Mouse (Mus musculus): ENCODE measurements at regions not wholly inside any gene's neighbourhood (a gene's known extent, or its start where the extent isn't known, plus 50 kb on each side); places are given as distances from the start of the nearest gene placed in this dataset.

DNA sequence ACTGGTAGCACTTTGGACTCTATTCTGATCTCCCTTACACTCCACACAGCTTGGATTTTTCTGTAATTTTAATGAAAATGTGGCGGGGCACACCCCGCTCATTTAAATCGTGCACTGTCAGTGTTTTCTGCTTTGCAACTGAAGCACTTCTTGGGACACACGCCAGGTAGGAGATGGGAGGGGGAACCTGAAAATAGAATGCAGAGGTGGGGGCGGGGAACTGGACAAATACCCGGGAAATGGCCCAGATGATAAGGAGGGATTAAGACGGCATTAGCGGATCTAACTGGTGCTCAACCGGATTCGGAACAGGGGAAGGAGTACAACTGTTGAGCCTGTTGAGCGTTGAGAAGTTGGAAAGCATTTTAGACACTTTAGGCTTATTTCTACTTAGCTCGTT is 125.5 kb upstream of the Adgrl2 start:
- Histone ChIP-seq H3K4me2 (replicated peaks) (no peak overlapping the region), H3K4me3 (no peak overlapping the region), H3K4me1 (peaks cover 43% of the 10 kb centered on the region), H3K36me3 (no peaks in the 10 kb centered on the region), H3K9ac (no peak overlapping the region), H3K27ac (no peak overlapping the region), H3K27me3 (peaks cover 3% of the 10 kb centered on the region; the same call in 1 of the 2 replicates), H3K9me3 (no peaks in the 10 kb centered on the region)
- no peak for ATAC-seq (ENCODE audit: low FRiP score, low read depth)
- WGBS = 79% methylated on average over 12 of the region's 12 CpGs

DNA sequence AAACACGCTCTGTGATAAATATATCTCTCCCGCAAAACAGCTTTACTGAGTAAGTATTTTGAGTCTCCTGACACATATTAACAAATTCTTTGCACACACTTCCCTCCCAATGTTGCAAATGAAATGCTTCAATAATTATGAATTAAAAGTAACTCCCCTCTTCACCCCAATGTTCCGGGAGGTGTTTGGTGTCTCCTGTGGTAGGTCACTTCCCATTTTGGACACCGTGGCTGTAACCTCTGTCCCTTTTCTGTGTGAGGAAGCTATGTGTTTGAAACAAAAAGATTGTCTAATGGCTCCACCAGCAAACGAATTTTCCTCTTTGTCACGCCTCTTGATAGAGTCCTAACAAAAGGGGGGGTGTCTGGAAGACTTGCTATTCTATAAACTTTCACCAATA is 122.5 kb upstream of the Adgrl2 start:
- no peaks in the 10 kb centered on the region for H3K36me3 ChIP-seq
- H3K27ac ChIP-seq = no peak overlapping the region
- peaks cover 3% of the 10 kb centered on the region; the same call in 1 of the 2 replicates for H3K27me3 ChIP-seq
- WGBS = 74% methylated on average over 6 of the region's 6 CpGs
- H3K4me3 ChIP-seq = no peak overlapping the region
- no peaks in the 10 kb centered on the region for H3K9me3 ChIP-seq
- no peak overlapping the region for H3K9ac ChIP-seq
- H3K4me1 ChIP-seq = peaks cover 49% of the 10 kb centered on the region
- no peak for ATAC-seq (ENCODE audit: low FRiP score, low read depth)
- no peak overlapping the region for H3K4me2 ChIP-seq (replicated peaks)

DNA sequence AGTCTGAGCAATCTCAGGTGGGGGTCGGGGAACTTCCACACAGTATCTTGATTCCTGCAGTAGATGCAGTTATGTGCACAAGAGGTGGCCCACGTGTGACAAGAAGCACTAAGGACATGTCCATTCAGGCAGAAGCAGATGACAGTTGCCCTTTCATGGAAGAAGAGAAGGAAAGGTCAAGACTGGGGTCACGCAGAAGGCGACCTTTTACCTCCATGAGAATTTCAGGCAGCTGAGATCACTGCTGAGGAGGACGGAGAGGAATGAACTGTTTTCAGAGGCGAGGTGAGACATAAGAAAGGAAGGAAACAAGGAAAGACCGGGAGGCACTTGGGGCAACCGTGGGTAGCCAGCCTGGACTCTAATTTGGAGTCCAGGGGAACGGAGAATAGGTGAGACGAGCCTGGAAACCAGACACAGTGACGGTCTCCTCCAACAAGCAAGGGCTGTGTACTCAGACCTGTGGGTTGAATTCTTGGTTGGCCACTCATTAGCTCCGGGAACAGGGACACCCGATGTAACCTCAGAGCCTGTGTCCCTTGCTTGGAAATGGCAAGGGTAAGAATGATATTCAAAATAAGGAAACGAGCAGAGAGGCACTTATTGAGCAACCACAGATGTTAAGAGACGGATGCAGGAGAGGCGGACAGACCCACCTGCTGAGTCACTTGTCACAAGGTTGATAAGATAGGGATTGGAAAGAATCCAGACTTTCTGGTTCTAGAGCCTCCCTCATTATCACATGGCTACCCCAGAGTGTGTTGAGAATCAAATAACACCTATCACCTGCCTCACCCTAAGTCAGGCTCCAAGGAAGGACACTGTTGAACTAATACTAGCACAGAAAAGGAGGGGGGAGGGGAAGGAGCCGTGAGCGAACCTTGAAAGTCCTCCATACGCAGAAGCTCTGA is 121.4 kb upstream of the Adgrl2 start:
- Histone ChIP-seq H3K27ac (no peak overlapping the region), H3K27me3 (peaks cover 3% of the 10 kb centered on the region; the same call in 1 of the 2 replicates), H3K9me3 (no peaks in the 10 kb centered on the region), H3K36me3 (no peaks in the 10 kb centered on the region), H3K4me3 (no peak overlapping the region), H3K4me2 (replicated peaks) (no peak overlapping the region), H3K4me1 (peaks cover 38% of the 10 kb centered on the region), H3K9ac (no peak overlapping the region)
- 48% methylated on average over 19 of the region's 19 CpGs for WGBS
- ATAC-seq (ENCODE audit: low FRiP score, low read depth) = no peak

GRCm38 (mm10) chr3:149110831-149111230 is 120.5 kb upstream of the Adgrl2 start:
- H3K4me2 ChIP-seq (replicated peaks) = no peak overlapping the region
- ATAC-seq (ENCODE audit: low FRiP score, low read depth) = no peak
- H3K27me3 ChIP-seq = peaks cover 3% of the 10 kb centered on the region; the same call in 1 of the 2 replicates
- no peaks in the 10 kb centered on the region for H3K9me3 ChIP-seq
- H3K4me3 ChIP-seq = no peak overlapping the region
- no peak overlapping the region for H3K9ac ChIP-seq
- H3K4me1 ChIP-seq = peaks cover 29% of the 10 kb centered on the region
- WGBS = 42% methylated on average over 9 of the region's 9 CpGs
- no peak overlapping the region for H3K27ac ChIP-seq
- no peaks in the 10 kb centered on the region for H3K36me3 ChIP-seq

DNA sequence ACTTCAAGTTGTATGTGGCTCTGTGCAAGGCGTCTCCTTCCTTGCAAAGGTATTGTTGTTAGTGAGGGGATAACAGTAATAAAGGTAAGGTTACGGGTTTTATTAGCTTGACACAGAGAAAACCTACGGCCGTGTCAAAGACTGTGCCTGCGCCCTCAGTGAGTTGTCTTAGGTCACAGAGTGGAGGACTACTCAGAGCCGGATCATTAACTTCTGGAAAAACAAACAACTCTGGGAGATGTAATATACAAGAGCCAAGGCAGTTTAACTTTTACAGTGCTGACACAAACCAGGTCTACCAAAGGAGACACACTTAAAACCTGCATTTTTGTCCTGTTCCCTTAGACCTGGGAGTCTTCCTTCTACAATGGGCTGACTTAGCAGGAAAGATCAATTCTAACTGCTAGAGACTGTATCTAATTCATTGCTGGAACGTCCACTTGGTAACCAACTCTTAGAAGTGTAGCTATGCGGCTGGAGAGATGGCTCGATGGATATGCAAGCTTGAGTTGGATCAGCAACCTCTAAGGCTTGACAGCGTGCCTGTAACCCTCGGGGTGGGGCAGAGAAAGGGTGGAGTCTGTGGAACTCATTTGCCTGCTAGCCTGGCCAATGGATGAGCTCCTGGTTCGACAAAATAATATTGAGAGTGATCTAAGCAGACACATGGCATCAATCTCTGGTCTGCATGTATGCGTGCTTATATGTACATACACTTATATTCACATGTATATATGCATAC is 115.5 kb upstream of the Adgrl2 start:
- no peaks in the 10 kb centered on the region for H3K27me3 ChIP-seq
- no peak for ATAC-seq (ENCODE audit: low FRiP score, low read depth)
- no peak overlapping the region for H3K4me2 ChIP-seq (replicated peaks)
- H3K4me1 ChIP-seq = peaks cover 9% of the 10 kb centered on the region
- no peak overlapping the region for H3K9ac ChIP-seq
- H3K9me3 ChIP-seq = no peaks in the 10 kb centered on the region
- 52% methylated on average over 13 of the region's 13 CpGs for WGBS
- H3K4me3 ChIP-seq = no peak overlapping the region
- no peak overlapping the region for H3K27ac ChIP-seq
- H3K36me3 ChIP-seq = no peaks in the 10 kb centered on the region

- Histone ChIP-seq H3K4me3 (no peak overlapping the region), H3K27me3 (no peaks in the 10 kb centered on the region), H3K9me3 (no peaks in the 10 kb centered on the region), H3K4me1 (peaks cover 2% of the 10 kb centered on the region), H3K4me2 (replicated peaks) (no peak overlapping the region), H3K9ac (no peak overlapping the region), H3K36me3 (no peaks in the 10 kb centered on the region), H3K27ac (no peak overlapping the region)
- no peak for ATAC-seq (ENCODE audit: low FRiP score, low read depth)
- WGBS = 95% methylated on average over 4 of the region's 4 CpGs
These were observed 114.8 kb upstream of the Adgrl2 start for GRCm38 (mm10) chr3:149105181-149105580.

GRCm38 (mm10) chr3:149104080-149104479 is 113.7 kb upstream of the Adgrl2 start:
- Histone ChIP-seq H3K9me3 (no peaks in the 10 kb centered on the region), H3K4me3 (no peak overlapping the region), H3K36me3 (no peaks in the 10 kb centered on the region), H3K4me2 (replicated peaks) (no peak overlapping the region), H3K27me3 (no peaks in the 10 kb centered on the region), H3K9ac (no peak overlapping the region), H3K27ac (no peak overlapping the region), H3K4me1 (no peaks in the 10 kb centered on the region)
- WGBS = 71% methylated on average over 6 of the region's 6 CpGs
- no peak for ATAC-seq (ENCODE audit: low FRiP score, low read depth)

DNA sequence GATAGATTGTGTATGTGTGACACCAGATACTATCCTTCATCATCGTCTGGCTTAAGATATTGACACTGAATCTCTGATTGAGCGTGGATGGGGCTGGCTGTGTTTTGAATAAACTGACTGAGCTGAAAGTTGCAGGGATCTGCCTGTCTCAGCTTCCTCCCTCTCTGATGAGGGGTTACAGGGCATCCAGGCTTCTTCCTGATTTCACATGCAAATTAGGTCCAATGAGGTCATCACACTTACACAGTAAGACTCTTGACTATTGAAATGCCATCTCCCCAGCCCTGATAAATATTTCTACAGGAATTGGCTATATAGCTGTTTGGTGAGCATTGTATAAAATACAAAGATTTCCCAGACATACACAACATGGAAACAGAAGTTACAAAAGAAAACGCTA is 113.1 kb upstream of the Adgrl2 start:
- no peak overlapping the region for H3K4me2 ChIP-seq (replicated peaks)
- no peaks in the 10 kb centered on the region for H3K27me3 ChIP-seq
- no peak overlapping the region for H3K27ac ChIP-seq
- no peaks in the 10 kb centered on the region for H3K9me3 ChIP-seq
- no peaks in the 10 kb centered on the region for H3K4me1 ChIP-seq
- ATAC-seq (ENCODE audit: low FRiP score, low read depth) = no peak
- H3K4me3 ChIP-seq = no peak overlapping the region
- 91% methylated on average over 3 of the region's 3 CpGs for WGBS
- H3K36me3 ChIP-seq = no peaks in the 10 kb centered on the region
- no peak overlapping the region for H3K9ac ChIP-seq

GRCm38 (mm10) chr3:149102846-149103245 is 112.5 kb upstream of the Adgrl2 start:
- H3K27ac ChIP-seq = no peak overlapping the region
- 52% methylated on average over 8 of the region's 8 CpGs for WGBS
- H3K4me1 ChIP-seq = no peaks in the 10 kb centered on the region
- no peak overlapping the region for H3K4me3 ChIP-seq
- no peaks in the 10 kb centered on the region for H3K9me3 ChIP-seq
- H3K36me3 ChIP-seq = no peaks in the 10 kb centered on the region
- no peaks in the 10 kb centered on the region for H3K27me3 ChIP-seq
- H3K4me2 ChIP-seq (replicated peaks) = no peak overlapping the region
- H3K9ac ChIP-seq = no peak overlapping the region
- no peak for ATAC-seq (ENCODE audit: low FRiP score, low read depth)

DNA sequence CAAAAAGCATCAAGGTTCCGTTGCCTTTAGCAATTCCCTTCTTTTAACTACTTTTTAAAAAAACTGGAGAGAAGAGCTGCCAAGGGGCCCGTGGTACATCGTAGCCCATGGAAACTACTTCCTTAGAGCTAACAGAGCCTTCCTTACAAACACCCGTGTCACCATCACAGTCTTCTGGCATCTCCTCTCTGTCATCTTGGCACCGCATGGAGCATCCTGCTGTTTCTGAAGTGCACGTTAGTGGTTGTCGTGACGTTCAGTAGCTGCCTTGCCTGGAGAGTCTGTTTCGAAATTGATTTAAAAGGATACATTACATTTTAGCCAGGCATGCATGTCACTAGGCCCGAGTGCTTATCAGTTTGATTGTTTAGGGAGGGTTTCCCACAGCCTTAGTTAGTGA is 111.4 kb upstream of the Adgrl2 start:
- WGBS = 77% methylated on average over 10 of the region's 10 CpGs
- ATAC-seq (ENCODE audit: low FRiP score, low read depth) = no peak

GRCm38 (mm10) chr3:149098764-149099163 is 108.4 kb upstream of the Adgrl2 start:
- 66% methylated on average over 4 of the region's 4 CpGs for WGBS
- Histone ChIP-seq H3K4me3 (no peak overlapping the region), H3K4me1 (0 out of 2 replicates have a peak, but pooled peaks cover 3% of the 10 kb centered on the region)

More for the DNA sequence above, 111.4 kb upstream of the Adgrl2 start:
- Histone ChIP-seq H3K4me1 (no peaks in the 10 kb centered on the region), H3K9me3 (no peaks in the 10 kb centered on the region), H3K4me3 (no peak overlapping the region), H3K36me3 (no peaks in the 10 kb centered on the region), H3K4me2 (replicated peaks) (no peak overlapping the region), H3K27me3 (no peaks in the 10 kb centered on the region), H3K9ac (no peak overlapping the region), H3K27ac (no peak overlapping the region)

DNA sequence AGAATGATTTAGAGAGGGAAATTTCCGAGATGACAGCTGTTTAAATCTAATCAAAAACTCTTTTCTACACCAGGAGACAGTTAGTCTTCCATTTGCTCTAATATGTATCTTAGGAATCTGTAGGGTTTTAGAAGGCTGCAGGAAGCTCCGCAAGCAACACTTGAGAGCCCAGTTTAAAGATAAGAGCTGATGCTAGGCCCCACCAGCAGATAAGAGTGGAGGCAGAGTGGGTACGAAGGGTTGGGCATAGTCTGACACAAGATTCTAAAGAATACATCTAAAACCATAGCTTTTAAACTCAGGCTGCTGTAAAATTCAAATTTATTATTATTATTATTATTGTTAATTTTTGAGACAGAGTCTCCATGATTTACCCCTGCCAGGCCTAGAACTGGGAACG is 106.7 kb upstream of the Adgrl2 start:
- Histone ChIP-seq H3K27ac (no peak overlapping the region), H3K9ac (no peak overlapping the region), H3K27me3 (no peaks in the 10 kb centered on the region)

More at GRCm38 (mm10) chr3:149098764-149099163, 108.4 kb upstream of the Adgrl2 start:
- H3K9me3 ChIP-seq = no peaks in the 10 kb centered on the region
- ATAC-seq (ENCODE audit: low FRiP score, low read depth) = no peak
- H3K4me2 ChIP-seq (replicated peaks) = no peak overlapping the region
- no peak overlapping the region for H3K9ac ChIP-seq
- H3K27me3 ChIP-seq = no peaks in the 10 kb centered on the region
- no peaks in the 10 kb centered on the region for H3K36me3 ChIP-seq
- H3K27ac ChIP-seq = no peak overlapping the region

More for the DNA sequence above, 106.7 kb upstream of the Adgrl2 start:
- ATAC-seq (ENCODE audit: low FRiP score, low read depth) = no peak
- 80% methylated on average over 4 of the region's 4 CpGs for WGBS
- H3K9me3 ChIP-seq = no peaks in the 10 kb centered on the region
- no peak overlapping the region for H3K4me3 ChIP-seq
- no peaks in the 10 kb centered on the region for H3K36me3 ChIP-seq
- H3K4me2 ChIP-seq (replicated peaks) = no peak overlapping the region
- peaks cover 19% of the 10 kb centered on the region for H3K4me1 ChIP-seq

Data from limb, embryonic 13.5 days (tissue).